8 mouse cellular contexts compared by ENCODE assay signal in genomic region chr17:26112751-26113150, GRCm38 (mm10). TPM values are rescaled to one million over a fixed set of nuclear protein-coding genes. Genes with fewer than 3 reads are reported as not detected.
DNase-seq lines count a peak whose midpoint lies in the region; ATAC-seq and TF ChIP-seq lines count a peak whose summit lies in the region.

No protein-coding gene starts in this region.

- peak; percentile 48; the same call in 1 of the 2 replicates for ATAC-seq in forebrain, embryonic 12.5 days (ENCODE audit: low FRiP score)
- no peak for ATAC-seq in liver, embryonic 11.5 days (replicated peaks; ENCODE audit: low FRiP score)
- ATAC-seq in stomach, embryonic 15.5 days (ENCODE audit: insufficient read depth, low FRiP score, low read depth), result no peak

- peak overlapping the region; percentile 6; the same call in 1 of the 2 replicates for H3K27ac ChIP-seq in spleen, adult 2 months (ENCODE audit: insufficient read depth, low read length)
- no peak overlapping the region for H3K27ac ChIP-seq in forebrain, embryonic 12.5 days
- no peak overlapping the region for H3K27ac ChIP-seq in liver, embryonic 11.5 days (ENCODE audit: low read depth, low read length)
- no peak overlapping the region for H3K27ac ChIP-seq in stomach, embryonic 15.5 days

- no peak for DNase-seq in spleen, adult 2 months (ENCODE audit: low read depth in 1 of 2, low spot score in 2 of 2)
- DNase-seq in spleen, adult 18-20 months, result no peak
- DNase-seq in liver, embryonic 11.5 days (ENCODE audit: low spot score), result no peak
- DNase-seq in right cerebral cortex, adult 18-20 months, result no peak
- no peak for DNase-seq in left cerebral cortex, postnatal 36 days (ENCODE audit: low spot score in 2 of 2)
- no peak for DNase-seq in layer of hippocampus, adult 9-10 months (ENCODE audit: low spot score)

- no peak for TF ChIP-seq CTCF in spleen, adult 2 months (IDR thresholded peaks at IDR 0.05; ENCODE audit: extremely low read depth, insufficient read depth, insufficient read length, insufficient replicate concordance)

- WGBS in spleen, adult 2 months, result 14% methylated on average over 14 of the region's 14 CpGs
- WGBS in forebrain, embryonic 12.5 days, result 20% methylated on average over 14 of the region's 14 CpGs
- 18% methylated on average over 14 of the region's 14 CpGs for WGBS in liver, embryonic 11.5 days
- 19% methylated on average over 14 of the region's 14 CpGs for WGBS in stomach, embryonic 15.5 days

- H3K27me3 ChIP-seq in spleen, adult 2 months (ENCODE audit: control insufficient read depth, insufficient read depth, low read length), result no peaks in the 10 kb centered on the region
- H3K27me3 ChIP-seq in forebrain, embryonic 12.5 days, result peaks cover 75% of the 10 kb centered on the region
- H3K27me3 ChIP-seq in liver, embryonic 11.5 days (replicated peaks; ENCODE audit: control insufficient read depth, insufficient read depth, low read length), result peaks cover 67% of the 10 kb centered on the region
- H3K27me3 ChIP-seq in stomach, embryonic 15.5 days (replicated peaks), result peaks cover 55% of the 10 kb centered on the region

- H3K36me3 ChIP-seq in spleen, adult 2 months (ENCODE audit: control insufficient read depth, insufficient read depth, low read length), result no peaks in the 10 kb centered on the region
- no peaks in the 10 kb centered on the region for H3K36me3 ChIP-seq in forebrain, embryonic 12.5 days (replicated peaks)
- H3K36me3 ChIP-seq in liver, embryonic 11.5 days (ENCODE audit: control insufficient read depth, insufficient read depth, low read length), result no peaks in the 10 kb centered on the region
- H3K36me3 ChIP-seq in stomach, embryonic 15.5 days, result no peaks in the 10 kb centered on the region

- peak overlapping the region; percentile 65; the same call in 1 of the 2 replicates for H3K4me3 ChIP-seq in spleen, adult 2 months (ENCODE audit: extremely low read depth, insufficient read depth, insufficient read length)
- H3K4me3 ChIP-seq in forebrain, embryonic 12.5 days (replicated peaks), result peak overlapping the region; percentile 78
- H3K4me3 ChIP-seq in liver, embryonic 11.5 days (ENCODE audit: low read depth, low read length), result peak overlapping the region; percentile 77
- H3K4me3 ChIP-seq in stomach, embryonic 15.5 days (replicated peaks), result peak overlapping the region; percentile 57

- intact Hi-C loops in left cerebral cortex, postnatal 36 days (cut with DNase I), result no loop called here

- peak overlapping the region; percentile 96 for H3K4me2 ChIP-seq in forebrain, embryonic 12.5 days
- H3K4me2 ChIP-seq in liver, embryonic 11.5 days, result peak overlapping the region; percentile 95
- peak overlapping the region; percentile 95 for H3K4me2 ChIP-seq in stomach, embryonic 15.5 days

- H3K9ac ChIP-seq in forebrain, embryonic 12.5 days, result peak overlapping the region; percentile 85
- peak overlapping the region; percentile 71 for H3K9ac ChIP-seq in liver, embryonic 11.5 days (ENCODE audit: low read depth, low read length)
- H3K9ac ChIP-seq in stomach, embryonic 15.5 days, result peak overlapping the region; percentile 51; the same call in 1 of the 2 replicates

- no peak for TF ChIP-seq POLR2A in spleen, adult 2 months (IDR thresholded peaks at IDR 0.05; ENCODE audit: low read depth, low read length)

- H3K4me1 ChIP-seq in spleen, adult 2 months (ENCODE audit: control insufficient read depth, insufficient read depth, insufficient read length), result no peaks in the 10 kb centered on the region; the same call in 1 of the 2 replicates
- peaks cover 20% of the 10 kb centered on the region for H3K4me1 ChIP-seq in forebrain, embryonic 12.5 days
- peaks cover 6% of the 10 kb centered on the region; the same call in 1 of the 2 replicates for H3K4me1 ChIP-seq in liver, embryonic 11.5 days (replicated peaks; ENCODE audit: control insufficient read depth, insufficient read depth, low read length)
- H3K4me1 ChIP-seq in stomach, embryonic 15.5 days, result peaks cover 9% of the 10 kb centered on the region

- H3K9me3 ChIP-seq in forebrain, embryonic 12.5 days, result no peaks in the 10 kb centered on the region
- H3K9me3 ChIP-seq in liver, embryonic 11.5 days (ENCODE audit: control insufficient read depth, low read length), result no peaks in the 10 kb centered on the region
- H3K9me3 ChIP-seq in stomach, embryonic 15.5 days, result no peaks in the 10 kb centered on the region

RNA-seq across cellular contexts. Expression of gene Tmem8, which starts 0.3 kb away (rescaled TPM):
- polyA plus RNA-seq in spleen, adult 2 months (2012; rRNA removed), result 44.9 and 58.3 TPM in 2 replicates
- polyA plus RNA-seq in forebrain, embryonic 12.5 days (2016; fragmentation: Nextera tagmentation; extraction: Ambion mirVana), result 2.1 and 2.6 TPM in 2 replicates
- polyA plus RNA-seq in liver, embryonic 11.5 days (2014; fragmentation: Nextera tagmentation; extraction: Ambion mirVana), result 1.6 and 2.1 TPM in 2 replicates
- 6.6 and 7.2 TPM in 2 replicates for polyA plus RNA-seq in stomach, embryonic 15.5 days (2015; fragmentation: Nextera tagmentation; extraction: Ambion mirVana)
- 10 to 100 TPM; 13.9 to 14.0 TPM for total RNA-seq in left cerebral cortex, postnatal 36 days (2021)

RNA-seq across cellular contexts. Expression of gene Mrpl28, which starts 10.5 kb away (rescaled TPM):
- polyA plus RNA-seq in spleen, adult 2 months (2012; rRNA removed), result 39.5 and 49.5 TPM in 2 replicates
- polyA plus RNA-seq in forebrain, embryonic 12.5 days (2016; fragmentation: Nextera tagmentation; extraction: Ambion mirVana), result 208 and 218 TPM in 2 replicates
- polyA plus RNA-seq in liver, embryonic 11.5 days (2014; fragmentation: Nextera tagmentation; extraction: Ambion mirVana), result 253 TPM in 2 replicates
- polyA plus RNA-seq in stomach, embryonic 15.5 days (2015; fragmentation: Nextera tagmentation; extraction: Ambion mirVana), result 199 and 208 TPM in 2 replicates
- total RNA-seq in left cerebral cortex, postnatal 36 days (2021), result 10 to 100 TPM; 60.5 to 70.3 TPM

RNA-seq across cellular contexts. Expression of gene Nme4, which starts 17.3 kb away (rescaled TPM):
- 13.7 and 17.7 TPM in 2 replicates for polyA plus RNA-seq in spleen, adult 2 months (2012; rRNA removed)
- polyA plus RNA-seq in forebrain, embryonic 12.5 days (2016; fragmentation: Nextera tagmentation; extraction: Ambion mirVana), result 58.6 and 62.9 TPM in 2 replicates
- 111 and 120 TPM in 2 replicates for polyA plus RNA-seq in liver, embryonic 11.5 days (2014; fragmentation: Nextera tagmentation; extraction: Ambion mirVana)
- 86.2 and 88.8 TPM in 2 replicates for polyA plus RNA-seq in stomach, embryonic 15.5 days (2015; fragmentation: Nextera tagmentation; extraction: Ambion mirVana)
- total RNA-seq in left cerebral cortex, postnatal 36 days (2021), result 1 to 10 TPM; 3.5 to 4.4 TPM

RNA-seq across cellular contexts. Expression of gene Decr2, which starts 22.6 kb away (rescaled TPM):
- polyA plus RNA-seq in spleen, adult 2 months (2012; rRNA removed), result 5.7 and 5.8 TPM in 2 replicates
- polyA plus RNA-seq in forebrain, embryonic 12.5 days (2016; fragmentation: Nextera tagmentation; extraction: Ambion mirVana), result 27.1 and 28.2 TPM in 2 replicates
- 18.2 and 20.1 TPM in 2 replicates for polyA plus RNA-seq in liver, embryonic 11.5 days (2014; fragmentation: Nextera tagmentation; extraction: Ambion mirVana)
- 39.3 and 42.0 TPM in 2 replicates for polyA plus RNA-seq in stomach, embryonic 15.5 days (2015; fragmentation: Nextera tagmentation; extraction: Ambion mirVana)
- total RNA-seq in left cerebral cortex, postnatal 36 days (2021), result 10 to 100 TPM; 27.3 to 32.1 TPM

RNA-seq across cellular contexts. Expression of gene Axin1, which starts 25.7 kb away (rescaled TPM):
- 18.6 and 18.9 TPM in 2 replicates for polyA plus RNA-seq in spleen, adult 2 months (2012; rRNA removed)
- 12.0 and 13.1 TPM in 2 replicates for polyA plus RNA-seq in forebrain, embryonic 12.5 days (2016; fragmentation: Nextera tagmentation; extraction: Ambion mirVana)
- 12.8 and 13.1 TPM in 2 replicates for polyA plus RNA-seq in liver, embryonic 11.5 days (2014; fragmentation: Nextera tagmentation; extraction: Ambion mirVana)
- 18.3 and 20.5 TPM in 2 replicates for polyA plus RNA-seq in stomach, embryonic 15.5 days (2015; fragmentation: Nextera tagmentation; extraction: Ambion mirVana)
- 10 to 100 TPM; 22.5 to 25.1 TPM for total RNA-seq in left cerebral cortex, postnatal 36 days (2021)
